Mouse (Mus musculus): ENCODE measurements around the gene Ssh3. TPM values are rescaled to one million over a fixed set of nuclear protein-coding genes. Genes with fewer than 3 reads are reported as not detected.

Gene Ssh3
- total and polyA plus RNA-seq, 2 experiments from 2014 or later: 6.4 to 11.6 TPM

- 9% methylated on average over 2 of the region's 2 CpGs for WGBS
- H3K9me3 ChIP-seq (replicated peaks; ENCODE audit: control insufficient read depth, low read length): no peaks in the 10 kb centered on the region
- ATAC-seq (ENCODE audit: insufficient read depth, low read depth): peak; percentile 17
These were observed 36.8 kb downstream of the Ssh3 start for GRCm38 (mm10) chr19:4232186-4232572.

GRCm38 (mm10) chr19:4231253-4232185, 37.5 kb downstream of the Ssh3 start, which contains the start of gene Pold4:
Gene Pold4, plus strand, starts transcription at chr19:4231899.
- DNase-seq (ENCODE audit: low spot score) (peak; percentile 97), ATAC-seq (ENCODE audit: insufficient read depth, low read depth) (peak; percentile 91)
- TF ChIP-seq CTCF (IDR thresholded peaks at IDR 0.05; ENCODE audit: low read depth) (no peak), EP300 (IDR thresholded peaks at IDR 0.05; ENCODE audit: low read depth) (0 out of 2 replicates have a peak, but pooled peaks have one; percentile 22)
- Histone ChIP-seq H3K9me3 (replicated peaks; ENCODE audit: control insufficient read depth, low read length) (no peaks in the 10 kb centered on the region), H3K4me1 (ENCODE audit: control insufficient read depth, insufficient read depth) (peaks cover 5% of the 10 kb centered on the region; the same call in 1 of the 2 replicates), H3K9ac (replicated peaks; ENCODE audit: low read depth, low read length) (peak within 1 kb of the TSS; percentile 59), H3K4me3 (ENCODE audit: low read depth, low read length) (peak within 1 kb of the TSS; percentile 60), H3K4me2 (ENCODE audit: low read depth, low read length) (peak within 1 kb of the TSS; percentile 80), H3K36me3 (replicated peaks; ENCODE audit: control insufficient read depth, insufficient read depth, low read length) (no peaks in the 10 kb centered on the region), H3K27ac (ENCODE audit: low read depth) (peak within 1 kb of the TSS; percentile 79), H3K27me3 (ENCODE audit: control insufficient read depth, insufficient read depth, low read length) (no peaks in the 10 kb centered on the region)
- 6% methylated on average over 25 of the region's 26 CpGs for WGBS

More at GRCm38 (mm10) chr19:4232186-4232572, 36.8 kb downstream of the Ssh3 start:
- Histone ChIP-seq H3K27ac (ENCODE audit: low read depth) (peak overlapping the region; percentile 79), H3K4me3 (ENCODE audit: low read depth, low read length) (peak overlapping the region; percentile 60), H3K27me3 (ENCODE audit: control insufficient read depth, insufficient read depth, low read length) (no peaks in the 10 kb centered on the region), H3K4me2 (ENCODE audit: low read depth, low read length) (peak overlapping the region; percentile 80), H3K36me3 (replicated peaks; ENCODE audit: control insufficient read depth, insufficient read depth, low read length) (no peaks in the 10 kb centered on the region), H3K9ac (replicated peaks; ENCODE audit: low read depth, low read length) (peak overlapping the region; percentile 59), H3K4me1 (ENCODE audit: control insufficient read depth, insufficient read depth) (peaks cover 5% of the 10 kb centered on the region; the same call in 1 of the 2 replicates)
- no peak for DNase-seq (ENCODE audit: low spot score)
- TF ChIP-seq CTCF (IDR thresholded peaks at IDR 0.05; ENCODE audit: low read depth) (no peak), EP300 (IDR thresholded peaks at IDR 0.05; ENCODE audit: low read depth) (no peak)

- Histone ChIP-seq H3K9me3 (replicated peaks; ENCODE audit: control insufficient read depth, low read length) (no peaks in the 10 kb centered on the region), H3K27ac (ENCODE audit: low read depth) (peak overlapping the region; percentile 10), H3K9ac (replicated peaks; ENCODE audit: low read depth, low read length) (no peak overlapping the region), H3K4me1 (ENCODE audit: control insufficient read depth, insufficient read depth) (peaks cover 5% of the 10 kb centered on the region; the same call in 1 of the 2 replicates), H3K27me3 (ENCODE audit: control insufficient read depth, insufficient read depth, low read length) (no peaks in the 10 kb centered on the region), H3K4me2 (ENCODE audit: low read depth, low read length) (no peak overlapping the region), H3K36me3 (replicated peaks; ENCODE audit: control insufficient read depth, insufficient read depth, low read length) (no peaks in the 10 kb centered on the region), H3K4me3 (ENCODE audit: low read depth, low read length) (no peak overlapping the region)
- WGBS: 41% methylated on average over 8 of the region's 8 CpGs
- ATAC-seq (ENCODE audit: insufficient read depth, low read depth) (no peak), DNase-seq (ENCODE audit: low spot score) (no peak)
- TF ChIP-seq EP300 (IDR thresholded peaks at IDR 0.05; ENCODE audit: low read depth) (no peak), CTCF (IDR thresholded peaks at IDR 0.05; ENCODE audit: low read depth) (no peak)
These were observed 38.6 kb downstream of the Ssh3 start for GRCm38 (mm10) chr19:4230415-4230814.

- no peak overlapping the region for H3K9ac ChIP-seq (replicated peaks; ENCODE audit: low read depth, low read length)
- TF ChIP-seq EP300 (IDR thresholded peaks at IDR 0.05; ENCODE audit: low read depth): no peak
- no peak for TF ChIP-seq CTCF (IDR thresholded peaks at IDR 0.05; ENCODE audit: low read depth)
- no peak overlapping the region for H3K4me3 ChIP-seq (ENCODE audit: low read depth, low read length)
- no peak for ATAC-seq (ENCODE audit: insufficient read depth, low read depth)
- peaks cover 5% of the 10 kb centered on the region; the same call in 1 of the 2 replicates for H3K4me1 ChIP-seq (ENCODE audit: control insufficient read depth, insufficient read depth)
- no peak overlapping the region for H3K27ac ChIP-seq (ENCODE audit: low read depth)
- no peaks in the 10 kb centered on the region for H3K27me3 ChIP-seq (ENCODE audit: control insufficient read depth, insufficient read depth, low read length)
- DNase-seq (ENCODE audit: low spot score): no peak
- WGBS: 57% methylated on average over 9 of the region's 9 CpGs
- H3K4me2 ChIP-seq (ENCODE audit: low read depth, low read length): no peak overlapping the region
- no peaks in the 10 kb centered on the region for H3K36me3 ChIP-seq (replicated peaks; ENCODE audit: control insufficient read depth, insufficient read depth, low read length)
- H3K9me3 ChIP-seq (replicated peaks; ENCODE audit: control insufficient read depth, low read length): no peaks in the 10 kb centered on the region
These were observed 39.4 kb downstream of the Ssh3 start for GRCm38 (mm10) chr19:4229451-4230076.

- ATAC-seq (ENCODE audit: insufficient read depth, low read depth): no peak
- Histone ChIP-seq H3K4me3 (ENCODE audit: low read depth, low read length) (no peak overlapping the region), H3K4me2 (ENCODE audit: low read depth, low read length) (no peak overlapping the region), H3K27me3 (ENCODE audit: control insufficient read depth, insufficient read depth, low read length) (no peaks in the 10 kb centered on the region), H3K9me3 (replicated peaks; ENCODE audit: control insufficient read depth, low read length) (no peaks in the 10 kb centered on the region), H3K9ac (replicated peaks; ENCODE audit: low read depth, low read length) (no peak overlapping the region), H3K4me1 (ENCODE audit: control insufficient read depth, insufficient read depth) (peaks cover 5% of the 10 kb centered on the region; the same call in 1 of the 2 replicates), H3K27ac (ENCODE audit: low read depth) (no peak overlapping the region), H3K36me3 (replicated peaks; ENCODE audit: control insufficient read depth, insufficient read depth, low read length) (no peaks in the 10 kb centered on the region)
- 72% methylated on average over 4 of the region's 4 CpGs for WGBS
- TF ChIP-seq CTCF (IDR thresholded peaks at IDR 0.05; ENCODE audit: low read depth) (no peak), EP300 (IDR thresholded peaks at IDR 0.05; ENCODE audit: low read depth) (no peak)
- no peak for DNase-seq (ENCODE audit: low spot score)
These were observed 40.1 kb downstream of the Ssh3 start for GRCm38 (mm10) chr19:4228891-4229290.

Measured in heart, postnatal 0 days (tissue).